Mouse (Mus musculus) myocyte (in vitro differentiated cells): ENCODE results near the gene Krtap16-1. TPM values are rescaled to one million over a fixed set of nuclear protein-coding genes. Genes with fewer than 3 reads are reported as not detected.

ENCODE experiments used
- H3K27me3 ChIP-seq: one replicate; pipeline ENCODE4 v1.6.1; 2011; ENCODE audit not compliant: control insufficient read depth, insufficient read depth, insufficient read length
- H3K36me3 ChIP-seq: one replicate; pipeline ENCODE4 v1.6.1; 2011; ENCODE audit not compliant: control insufficient read depth, insufficient read depth
- H3K4me2 ChIP-seq: one replicate; pipeline ENCODE4 v1.6.1; 2011; ENCODE audit warnings: low read depth, control low read depth
- H3K4me3 ChIP-seq: one replicate; pipeline ENCODE4 v1.5.1; 2011; ENCODE audit warnings: mild to moderate bottlenecking, control low read depth, moderate library complexity
- H3K79me2 ChIP-seq: one replicate; pipeline ENCODE4 v1.6.1; 2011; ENCODE audit not compliant: control insufficient read depth, insufficient read depth
- H3ac ChIP-seq: one replicate; pipeline ENCODE4 v1.6.1; 2011; ENCODE audit not compliant: control insufficient read depth, insufficient read length
- E2F4 ChIP-seq: IDR thresholded peaks from one replicate; pipeline ENCODE4 v1.6.1; 2011; ENCODE audit warnings: mild to moderate bottlenecking, control low read depth, moderate library complexity; ENCODE audit not compliant: insufficient read depth
- MAX ChIP-seq: IDR thresholded peaks from one replicate; pipeline ENCODE4 v1.6.1; 2011; ENCODE audit warnings: low read depth, mild to moderate bottlenecking, control low read depth
- MYOD1 ChIP-seq, 3 experiments: IDR thresholded peaks; one replicate each; pipeline ENCODE4 v1.6.1; 2011; ENCODE audit warnings: control low read depth in 2 of 3, low read depth in 2 of 3, mild to moderate bottlenecking in 2 of 3, moderate library complexity in 1 of 3; ENCODE audit not compliant: insufficient read length in 2 of 3, control insufficient read depth in 1 of 3
- MYOG ChIP-seq, 3 experiments: IDR thresholded peaks; one replicate each; pipeline ENCODE4 v1.6.1; 2011; ENCODE audit warnings: control low read depth in 2 of 3, low read depth in 2 of 3, mild to moderate bottlenecking in 2 of 3; ENCODE audit not compliant: insufficient read length in 2 of 3, control insufficient read depth in 1 of 3, insufficient read depth in 1 of 3
- POLR2A ChIP-seq: IDR thresholded peaks from one replicate; pipeline ENCODE4 v1.6.1; 2011; ENCODE audit warnings: low read depth, mild to moderate bottlenecking, control low read depth, moderate library complexity; ENCODE audit not compliant: insufficient read length
- POLR2AphosphoS2 ChIP-seq: IDR thresholded peaks from one replicate; pipeline ENCODE4 v1.6.1; 2011; ENCODE audit warnings: low read depth, control low read depth; ENCODE audit not compliant: insufficient read length
- REST ChIP-seq: IDR thresholded peaks from one replicate; pipeline ENCODE4 v1.6.1; 2011; ENCODE audit warnings: mild to moderate bottlenecking, control low read depth, moderate library complexity; ENCODE audit not compliant: insufficient read depth, insufficient read length
- SRF ChIP-seq: IDR thresholded peaks from one replicate; pipeline ENCODE4 v1.6.1; 2011; ENCODE audit warnings: low read depth; ENCODE audit not compliant: control insufficient read depth, insufficient read length
- TCF12 ChIP-seq: IDR thresholded peaks from one replicate; pipeline ENCODE4 v1.6.1; 2011; ENCODE audit warnings: mild to moderate bottlenecking, control low read depth; ENCODE audit not compliant: poor library complexity, insufficient read depth, severe bottlenecking
- TCF3 ChIP-seq: IDR thresholded peaks from one replicate; pipeline ENCODE4 v1.6.1; 2011; ENCODE audit warnings: low read depth, control low read depth; ENCODE audit not compliant: insufficient read length
- polyA plus RNA-seq: library from polyadenylated mRNA; unstranded; fragments of >200 nt; fragmentation: generic; extraction: Trizol; gene quantifications from one replicate; pipeline ENCODE4 v1.2.1, GENCODE M21; 2012; ENCODE audit warnings: missing spikeins

Gene Krtap16-1
- polyA plus RNA-seq, 1 experiment = not detected

DNA sequence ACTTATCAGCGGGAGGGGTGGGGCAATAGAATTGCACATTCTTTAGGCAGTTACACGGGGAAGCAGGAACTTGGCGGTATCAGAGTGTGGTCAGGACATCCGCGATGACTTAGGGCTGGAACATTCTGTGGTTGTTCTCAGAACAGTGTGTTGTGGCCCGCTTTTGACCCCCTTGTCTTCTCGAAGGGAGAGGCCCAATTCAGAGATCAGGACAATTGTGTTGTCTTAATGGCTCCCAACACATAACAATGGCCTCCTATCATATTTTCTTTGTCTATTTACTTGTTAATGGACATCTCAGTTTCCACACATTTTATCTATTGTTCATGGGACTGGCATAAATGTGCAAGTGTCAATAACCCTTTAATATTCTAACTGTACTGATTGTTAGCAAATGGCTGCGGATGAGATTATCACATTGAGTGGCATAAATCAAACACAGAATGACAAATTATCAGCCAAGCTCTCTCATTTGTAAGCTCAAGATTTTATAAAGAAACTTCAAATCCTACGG lies 48.6 kb downstream of the Krtap16-1 start:
- no peak overlapping the region for H3ac ChIP-seq
- H3K79me2 ChIP-seq = no peaks in the 10 kb centered on the region
- H3K4me2 ChIP-seq = no peak overlapping the region
- H3K4me3 ChIP-seq = no peak overlapping the region
- TF ChIP-seq MYOG (IDR thresholded peaks at IDR 0.05; ENCODE audit: control insufficient read depth in 1 of 3, insufficient read depth in 1 of 3, insufficient read length in 2 of 3, low read depth in 2 of 3) (no peak), POLR2AphosphoS2 (no peak), REST (no peak), POLR2A (no peak), MAX (no peak), E2F4 (no peak), MYOD1 (IDR thresholded peaks at IDR 0.05; ENCODE audit: control insufficient read depth in 1 of 3, insufficient read length in 2 of 3, low read depth in 2 of 3) (no peak), TCF3 (no peak), SRF (no peak)
- H3K36me3 ChIP-seq = no peaks in the 10 kb centered on the region
- H3K27me3 ChIP-seq = no peaks in the 10 kb centered on the region

DNA sequence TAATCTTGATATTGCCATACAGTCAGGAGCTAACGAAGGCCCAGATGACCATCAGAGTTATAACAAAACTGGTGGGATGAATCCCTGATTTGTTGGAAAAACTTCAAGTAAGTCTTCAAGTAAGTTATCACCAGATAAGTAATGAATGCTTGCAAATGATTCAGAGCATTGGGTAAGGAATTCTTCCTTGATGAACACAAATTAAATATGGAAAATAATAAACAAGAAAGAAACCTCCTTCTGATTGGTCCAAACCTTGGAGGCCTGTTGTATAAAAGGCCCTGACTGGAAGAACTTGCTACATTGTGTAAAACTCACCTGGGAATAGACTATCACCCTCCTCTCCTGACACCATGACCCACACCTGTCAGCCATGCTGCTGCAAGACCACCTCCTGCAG lies 50.4 kb downstream of the Krtap16-1 start, which contains the start of gene Krtap31-2:
Krtap31-2 (plus strand) TSS at position 301 of the 400 bp plus-strand sequence.
- Histone ChIP-seq H3K36me3 (no peaks in the 10 kb centered on the region), H3K79me2 (no peaks in the 10 kb centered on the region), H3ac (no peak within 1 kb of the TSS), H3K27me3 (no peaks in the 10 kb centered on the region), H3K4me2 (no peak within 1 kb of the TSS), H3K4me3 (no peak within 1 kb of the TSS)
- TF ChIP-seq POLR2AphosphoS2 (no peak), REST (no peak), TCF12 (no peak), MYOG (IDR thresholded peaks at IDR 0.05; ENCODE audit: control insufficient read depth in 1 of 3, insufficient read depth in 1 of 3, insufficient read length in 2 of 3, low read depth in 2 of 3) (no peak), TCF3 (no peak), MAX (no peak), POLR2A (no peak)

Other genes with a start within 250 kb of the Krtap16-1 start
- gene Gm11595, start 213.7 kb downstream of the Krtap16-1 start, polyA plus RNA-seq = not detected
- gene Krtap4-8, start 205.9 kb downstream of the Krtap16-1 start, polyA plus RNA-seq = not detected
- not detected for gene Krtap4-9, start 201.4 kb downstream of the Krtap16-1 start, polyA plus RNA-seq
- not detected for gene Gm11596, start 193.1 kb downstream of the Krtap16-1 start, polyA plus RNA-seq
- gene Gm11569, start 187.7 kb downstream of the Krtap16-1 start, polyA plus RNA-seq = not detected
- gene Gm11554, start 182.2 kb downstream of the Krtap16-1 start, polyA plus RNA-seq = not detected
- gene Krtap4-13, start 176.7 kb downstream of the Krtap16-1 start, polyA plus RNA-seq = not detected
- not detected for gene Gm11564, start 170.9 kb downstream of the Krtap16-1 start, polyA plus RNA-seq
- not detected for gene 2300003K06Rik, start 148.5 kb downstream of the Krtap16-1 start, polyA plus RNA-seq
- gene Krtap4-16, start 135.0 kb downstream of the Krtap16-1 start, polyA plus RNA-seq = not detected
- not detected for gene Gm11568, start 128.7 kb downstream of the Krtap16-1 start, polyA plus RNA-seq
- not detected for gene Gm11559, start 122.1 kb downstream of the Krtap16-1 start, polyA plus RNA-seq
- not detected for gene Krtap9-1, start 113.2 kb downstream of the Krtap16-1 start, polyA plus RNA-seq
- not detected for gene Gm11567, start 107.4 kb downstream of the Krtap16-1 start, polyA plus RNA-seq
- not detected for gene Krtap31-1, start 78.7 kb downstream of the Krtap16-1 start, polyA plus RNA-seq
- not detected for gene Gm11565, start 71.8 kb downstream of the Krtap16-1 start, polyA plus RNA-seq
- not detected for gene Krtap31-2, start 50.3 kb downstream of the Krtap16-1 start, polyA plus RNA-seq
- gene Krtap9-5, start 38.1 kb downstream of the Krtap16-1 start, polyA plus RNA-seq = not detected
- gene Krtap29-1, start 7.5 kb downstream of the Krtap16-1 start, polyA plus RNA-seq = not detected
- gene Krtap17-1, start 7.4 kb upstream of the Krtap16-1 start, polyA plus RNA-seq = not detected
- not detected for gene Krt33a, start 29.6 kb upstream of the Krtap16-1 start, polyA plus RNA-seq
- gene Krt33b, start 43.3 kb upstream of the Krtap16-1 start, polyA plus RNA-seq = 0.06 TPM
- gene Krt34, start 55.0 kb upstream of the Krtap16-1 start, polyA plus RNA-seq = not detected
- 0.89 TPM for gene Krt31, start 64.0 kb upstream of the Krtap16-1 start, polyA plus RNA-seq
- gene Krt32, start 101.6 kb upstream of the Krtap16-1 start, polyA plus RNA-seq = not detected
- gene Krt35, start 109.6 kb upstream of the Krtap16-1 start, polyA plus RNA-seq = not detected
- gene Krt36, start 119.0 kb upstream of the Krtap16-1 start, polyA plus RNA-seq = not detected
- 2.9 TPM for gene Krt13, start 135.0 kb upstream of the Krtap16-1 start, polyA plus RNA-seq
- gene Krt15, start 149.3 kb upstream of the Krtap16-1 start, polyA plus RNA-seq = 0.02 TPM
- 0.85 TPM for gene Krt19, start 162.1 kb upstream of the Krtap16-1 start, polyA plus RNA-seq
- gene Krt9, start 206.6 kb upstream of the Krtap16-1 start, polyA plus RNA-seq = not detected
- 9.9 TPM for gene Krt14, start 221.0 kb upstream of the Krtap16-1 start, polyA plus RNA-seq